Mouse (Mus musculus): Measurements from ENCODE around the gene Klc2.

- peak; percentile 43 for TF ChIP-seq CTCF (IDR thresholded peaks at IDR 0.05; ENCODE audit: borderline replicate concordance, insufficient read depth, low read depth, low read length)
- peak; percentile 68 for TF ChIP-seq POLR2A (IDR thresholded peaks at IDR 0.05; ENCODE audit: borderline replicate concordance, insufficient read depth, low read length)
Observed at GRCm38 (mm10) chr19:5087884-5088728, 30.3 kb downstream of the Klc2 start, which contains the start of gene Yif1a.
